Mouse (Mus musculus) heart, adult 2 months (tissue): ENCODE measurements around the gene Rhoc. TPM values are rescaled to one million over a fixed set of nuclear protein-coding genes. Genes with fewer than 3 reads are reported as not detected.
A peak's percentile ranks its signal among the peaks of the same experiment; 100 is the strongest.

ENCODE experiments used
- DNase-seq, 2 experiments: peaks; one replicate each; pipeline ENCODE4 v3.0.0; 2021
- H3K27ac ChIP-seq: fragments of 200-600 bp; 2 replicates; pipeline ENCODE4 v1.8.1; 2022
- H3K27me3 ChIP-seq: fragments of 200-500 bp; 2 replicates; pipeline ENCODE4 v1.6.1; 2012; ENCODE audit warnings: mild to moderate bottlenecking, low read length, inconsistent platforms, mixed read lengths; ENCODE audit not compliant: control insufficient read depth, insufficient read depth
- H3K36me3 ChIP-seq: fragments of 200-500 bp; 2 replicates; pipeline ENCODE4 v1.6.1; 2012; ENCODE audit warnings: low read length, inconsistent platforms; ENCODE audit not compliant: control insufficient read depth, insufficient read depth
- H3K4me1 ChIP-seq: fragments of 200-500 bp; 2 replicates; pipeline ENCODE4 v1.6.1; 2011; ENCODE audit warnings: low read length; ENCODE audit not compliant: control insufficient read depth, insufficient read depth
- H3K4me3 ChIP-seq: fragments of 200-600 bp; 2 replicates; pipeline ENCODE4 v1.8.1; 2022
- H3K79me2 ChIP-seq: fragments of 200-500 bp; replicated peaks from 2 replicates; pipeline ENCODE4 v1.6.1; 2012; ENCODE audit warnings: mild to moderate bottlenecking, inconsistent platforms, low read length, moderate library complexity, mixed read lengths; ENCODE audit not compliant: control insufficient read depth, insufficient read depth
- H3K9ac ChIP-seq: fragments of 200-500 bp; 2 replicates; pipeline ENCODE4 v1.6.1; 2012; ENCODE audit warnings: low read depth, mild to moderate bottlenecking, control low read depth, inconsistent platforms, low read length, mixed read lengths
- CTCF ChIP-seq: fragments of 200-600 bp; IDR thresholded peaks from 2 replicates; pipeline ENCODE4 v1.8.1; 2022; ENCODE audit warnings: antibody characterized with exemption, mild to moderate bottlenecking, moderate library complexity
- EP300 ChIP-seq: fragments of 200-500 bp; IDR thresholded peaks from 2 replicates; pipeline ENCODE4 v1.6.1; 2011; ENCODE audit warnings: low read depth, low read length, control low read depth; ENCODE audit not compliant: insufficient read depth
- POLR2A ChIP-seq: fragments of 200-500 bp; IDR thresholded peaks from 2 replicates; pipeline ENCODE4 v1.6.1; 2011; ENCODE audit warnings: mild to moderate bottlenecking, low read depth, low read length, control low read depth; ENCODE audit not compliant: insufficient read depth
- WGBS: fragments of 180-500 bp; shearing (Covaris S2); methylation state at CpG from one replicate; pipeline ENCODE4 v1.1.7; 2018; 5-methylcytosine and 5-hydroxymethylcytosine counted together
- intact Hi-C: fragments of 180-260 bp; cut with DNase I; formaldehyde crosslinking; loops from one replicate; pipeline ENCODE4 v1.15.1; 2025
- polyA plus RNA-seq: library from polyadenylated mRNA; depleted of rRNA; stranded (reverse); fragments of >200 nt; gene quantifications from 2 replicates; pipeline ENCODE4 v1.2.3, GENCODE M21; 2012
- total RNA-seq, 2 experiments: library from RNA; stranded (reverse); gene quantifications; 2 replicates each; pipeline ENCODE4 v1.2.3; 2021

Gene Rhoc
- total and polyA plus RNA-seq, 3 experiments = 83.8 to 89.9 (median 85.3) TPM

GRCm38 (mm10) chr3:104780561-104781420 is 7.4 kb upstream of the Rhoc start, which contains the start of gene Ppm1j:
Ppm1j (plus strand) TSS chr3:104781056.
- Histone ChIP-seq H3K4me3 (peak within 1 kb of the TSS; percentile 89), H3K27ac (peak within 1 kb of the TSS; percentile 93), H3K4me1 (peaks cover 7% of the 10 kb centered on the region), H3K36me3 (no peaks in the 10 kb centered on the region), H3K27me3 (peaks cover 2% of the 10 kb centered on the region; the same call in 1 of the 2 replicates), H3K79me2 (no peaks in the 10 kb centered on the region), H3K9ac (peak within 1 kb of the TSS; percentile 84)
- WGBS = 3% methylated on average over 56 of the region's 56 CpGs
- intact Hi-C loops = loop anchor here (2.0 to 5.0 kb wide), 3 partner anchors 66 to 268 kb away; partner anchors contain the start of genes Capza1, Lrig2 and St7l
- DNase-seq = peak; percentile 88 to 89
- peak; percentile 63 for TF ChIP-seq POLR2A
- no peak for TF ChIP-seq CTCF
- no peak for TF ChIP-seq EP300

- TF ChIP-seq POLR2A (peak; percentile 24; the same call in 1 of the 2 replicates), CTCF (no peak), EP300 (0 out of 2 replicates have a peak, but pooled peaks have one; percentile 36)
- Histone ChIP-seq H3K27ac (peak within 1 kb of the TSS; percentile 93), H3K27me3 (peaks cover 2% of the 10 kb centered on the region; the same call in 1 of the 2 replicates), H3K4me3 (peak within 1 kb of the TSS; percentile 89), H3K36me3 (no peaks in the 10 kb centered on the region), H3K79me2 (no peaks in the 10 kb centered on the region), H3K4me1 (peaks cover 7% of the 10 kb centered on the region), H3K9ac (peak within 1 kb of the TSS; percentile 84)
- 1% methylated on average over 26 of the region's 26 CpGs for WGBS
- DNase-seq = peak; percentile 70 to 79
- intact Hi-C loops = loop anchor here (2.0 to 5.0 kb wide), 3 partner anchors 67 to 269 kb away; partner anchors contain the start of genes Capza1, Lrig2 and St7l
Observed at GRCm38 (mm10) chr3:104781471-104781903, 6.7 kb upstream of the Rhoc start, which contains the start of gene Fam19a3. Fam19a3 (minus strand) TSS chr3:104781840.

DNA sequence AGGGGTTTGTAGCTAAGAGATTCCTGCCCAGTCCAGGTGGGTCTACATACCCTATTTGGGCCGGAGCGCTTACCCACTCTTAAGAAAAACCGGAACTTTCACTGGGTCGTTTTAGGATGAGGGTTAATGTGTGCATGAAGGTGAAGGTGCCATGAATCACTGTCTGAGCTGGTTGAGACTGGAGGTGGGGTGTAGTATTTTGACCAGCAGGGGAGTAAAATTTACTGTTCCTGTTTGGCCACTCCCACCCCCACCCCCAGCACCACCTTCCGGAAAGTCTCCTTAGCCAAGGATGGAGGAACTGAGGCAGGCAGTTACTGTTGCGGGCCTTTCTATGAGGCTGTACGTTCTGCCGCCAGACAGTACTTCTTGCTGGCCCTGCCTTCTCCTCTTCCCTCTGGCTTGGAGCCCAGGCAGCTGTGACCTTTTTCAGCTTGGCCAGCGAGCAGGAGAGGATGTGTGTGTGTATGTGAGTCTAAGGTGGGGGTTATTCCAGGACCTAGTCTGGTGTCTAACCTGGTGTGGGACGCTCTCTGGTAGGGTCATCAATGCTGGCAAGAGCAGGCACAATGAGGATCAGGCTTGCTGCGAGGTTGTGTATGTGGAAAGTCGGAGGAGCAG is 6.0 kb upstream of the Rhoc start:
- H3K4me1 ChIP-seq = peaks cover 7% of the 10 kb centered on the region
- peak overlapping the region; percentile 93 for H3K27ac ChIP-seq
- peaks cover 2% of the 10 kb centered on the region; the same call in 1 of the 2 replicates for H3K27me3 ChIP-seq
- no peaks in the 10 kb centered on the region for H3K79me2 ChIP-seq
- peak overlapping the region; percentile 89 for H3K4me3 ChIP-seq
- WGBS = 8% methylated on average over 12 of the region's 12 CpGs
- peak; percentile 75 to 83 for DNase-seq
- H3K9ac ChIP-seq = peak overlapping the region; percentile 84
- TF ChIP-seq POLR2A (0 out of 2 replicates have a peak, but pooled peaks have one; percentile 38), EP300 (no peak), CTCF (no peak)
- no peaks in the 10 kb centered on the region for H3K36me3 ChIP-seq
- intact Hi-C loops = loop anchor here (5.0 kb wide), 1 partner anchor 270 kb away; the partner anchor contains the start of gene Lrig2

DNA sequence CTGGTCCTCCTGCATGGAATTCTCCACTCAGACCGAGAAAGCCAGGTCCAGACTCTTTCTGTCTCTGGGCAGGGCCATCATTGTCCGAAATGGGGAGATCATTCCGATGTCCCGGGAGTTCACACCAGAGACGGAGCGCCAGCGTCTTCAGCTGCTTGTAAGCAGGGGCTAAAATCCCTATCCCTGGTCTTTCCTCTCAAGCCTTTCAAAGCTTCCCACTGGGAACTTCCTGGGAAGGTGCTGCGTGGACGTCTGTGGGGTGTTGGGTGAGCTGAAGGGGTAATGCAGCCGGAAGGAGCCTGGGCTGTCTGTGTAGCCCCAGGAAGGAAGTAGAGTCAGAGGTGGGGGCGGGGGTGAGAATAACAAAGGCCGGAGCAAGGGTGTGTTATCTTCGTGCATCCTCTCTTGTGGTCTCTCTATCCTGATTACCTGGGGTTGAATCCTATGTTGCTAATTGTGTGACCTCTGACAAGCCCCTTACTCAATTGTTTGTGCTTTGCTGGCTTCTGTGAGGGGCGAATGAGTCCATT is 4.1 kb upstream of the Rhoc start:
- DNase-seq = no peak
- Histone ChIP-seq H3K4me3 (no peak overlapping the region), H3K79me2 (no peaks in the 10 kb centered on the region), H3K4me1 (peaks cover 7% of the 10 kb centered on the region), H3K9ac (no peak overlapping the region), H3K27ac (no peak overlapping the region; the same call in 1 of the 2 replicates), H3K36me3 (no peaks in the 10 kb centered on the region), H3K27me3 (no peaks in the 10 kb centered on the region)
- intact Hi-C loops = loop anchor here (5.0 kb wide), 1 partner anchor 272 kb away; the partner anchor contains the start of gene Lrig2
- WGBS = 48% methylated on average over 14 of the region's 14 CpGs
- TF ChIP-seq EP300 (no peak), CTCF (no peak), POLR2A (no peak)

DNA sequence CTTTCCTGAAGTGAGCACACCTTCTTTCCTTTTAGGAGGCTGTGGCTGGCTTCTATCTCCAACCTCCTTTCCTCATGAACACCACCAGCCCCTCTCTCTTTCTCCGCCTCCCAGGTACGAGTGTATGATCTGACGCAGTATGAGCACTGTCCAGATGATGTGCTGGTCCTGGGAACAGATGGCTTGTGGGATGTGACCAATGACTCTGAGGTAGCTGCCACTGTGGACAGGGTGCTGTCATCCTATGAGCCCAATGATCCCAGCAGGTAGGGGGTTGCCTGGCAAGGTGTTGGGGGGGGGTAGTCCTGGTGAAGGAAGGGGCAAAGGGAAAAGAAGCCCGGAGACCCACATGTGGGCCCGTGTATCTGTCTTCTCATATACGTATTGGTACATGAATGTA is 2.9 kb upstream of the Rhoc start:
- no peaks in the 10 kb centered on the region for H3K27me3 ChIP-seq
- 90% methylated on average over 6 of the region's 6 CpGs for WGBS
- H3K9ac ChIP-seq = no peak overlapping the region
- H3K36me3 ChIP-seq = no peaks in the 10 kb centered on the region
- no peak overlapping the region for H3K27ac ChIP-seq
- DNase-seq = no peak
- intact Hi-C loops = loop anchor here (5.0 kb wide), 1 partner anchor 182 kb away; no protein-coding TSS in a partner anchor
- no peaks in the 10 kb centered on the region for H3K79me2 ChIP-seq
- TF ChIP-seq EP300 = no peak
- no peak for TF ChIP-seq CTCF
- TF ChIP-seq POLR2A = no peak
- H3K4me3 ChIP-seq = no peak overlapping the region
- H3K4me1 ChIP-seq = peaks cover 8% of the 10 kb centered on the region
